Mouse (Mus musculus) spleen, adult 2 months (tissue): Measurements from ENCODE around the gene Cntnap2.

ENCODE experiments used
- CTCF ChIP-seq: fragments of 200-500 bp; IDR thresholded peaks from 2 replicates; pipeline ENCODE4 v1.5.1; 2011; ENCODE audit warnings: mild to moderate bottlenecking, inconsistent platforms; ENCODE audit not compliant: insufficient read depth, insufficient read length, insufficient replicate concordance; ENCODE audit errors: extremely low read depth
- POLR2A ChIP-seq: fragments of 200-500 bp; IDR thresholded peaks from 2 replicates; pipeline ENCODE4 v1.6.1; 2011; ENCODE audit warnings: low read depth, low read length, inconsistent platforms

DNA sequence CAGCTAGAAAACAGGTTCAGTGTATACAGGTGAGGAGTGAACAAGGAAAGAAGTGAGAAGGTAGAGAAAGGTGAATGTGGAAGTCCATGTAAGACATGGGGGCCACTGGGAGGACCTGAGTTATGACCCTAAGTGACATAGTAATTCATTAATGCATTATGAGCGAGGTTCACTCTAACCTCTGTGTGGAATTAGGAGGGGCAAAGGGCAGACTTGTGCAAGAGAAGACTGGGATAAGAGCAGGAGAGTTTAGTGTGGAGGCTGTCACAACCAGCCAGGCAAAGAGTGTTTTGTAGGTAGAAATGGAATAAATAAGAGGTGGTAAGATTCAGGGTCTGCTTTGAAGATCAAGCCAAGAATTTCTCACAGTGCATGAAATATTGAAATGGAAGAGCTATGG lies 2045.8 kb downstream of the Cntnap2 start:
- TF ChIP-seq CTCF, result no peak
- no peak for TF ChIP-seq POLR2A
